Mouse (Mus musculus): Measurements from ENCODE around the gene Ccdc28a. TPM values are rescaled to one million over a fixed set of nuclear protein-coding genes. Genes with fewer than 3 reads are reported as not detected.

Ccdc28a gene
- 10 to 100 TPM; 31.9 to 36.4 TPM for total RNA-seq (2021)

DNA sequence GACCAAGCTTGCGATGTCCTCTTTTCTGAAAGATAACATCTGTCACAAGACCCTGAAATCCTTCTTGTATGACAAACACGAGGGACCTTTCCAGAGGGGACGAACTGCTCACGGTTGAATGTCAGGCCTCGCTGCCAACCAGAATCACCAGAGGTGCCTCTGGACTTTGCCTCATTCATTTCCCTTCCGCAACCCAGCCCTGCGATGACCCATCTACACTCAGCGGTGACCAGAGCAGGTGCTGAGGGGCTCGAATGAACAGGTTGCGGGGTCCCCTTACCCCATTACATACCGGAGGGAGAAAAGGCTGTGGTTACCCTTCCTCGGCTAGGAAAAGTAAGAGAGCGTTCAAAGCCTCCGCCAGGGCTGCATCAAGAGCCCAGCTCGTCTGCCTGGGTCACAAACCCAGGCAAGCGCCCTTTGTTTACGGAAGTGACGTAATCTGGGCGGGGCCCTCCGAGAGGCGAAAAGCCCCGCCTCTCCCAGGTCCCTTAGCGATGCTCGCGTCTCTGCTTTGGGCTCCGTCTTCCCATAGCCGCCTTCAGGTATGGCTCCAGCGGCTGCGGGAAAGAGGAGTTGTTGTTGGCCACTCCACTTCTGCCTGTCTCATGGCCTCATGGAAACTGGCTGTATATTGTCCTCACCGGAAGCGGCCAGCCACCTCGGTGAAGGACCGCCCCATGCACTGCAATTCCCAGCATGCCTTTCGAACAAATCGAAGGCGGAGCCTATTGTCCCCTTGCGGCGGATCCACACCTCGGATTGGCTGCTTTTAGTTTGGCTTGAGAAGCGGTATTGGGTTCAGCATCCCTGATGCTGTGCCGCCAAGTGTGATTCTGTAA is at the start of gene Ccdc28a:
Gene Ccdc28a (minus strand): TSS at position 439 of the 842 bp plus-strand sequence.
- DNase-seq = peak; percentile 95 to 97

DNA sequence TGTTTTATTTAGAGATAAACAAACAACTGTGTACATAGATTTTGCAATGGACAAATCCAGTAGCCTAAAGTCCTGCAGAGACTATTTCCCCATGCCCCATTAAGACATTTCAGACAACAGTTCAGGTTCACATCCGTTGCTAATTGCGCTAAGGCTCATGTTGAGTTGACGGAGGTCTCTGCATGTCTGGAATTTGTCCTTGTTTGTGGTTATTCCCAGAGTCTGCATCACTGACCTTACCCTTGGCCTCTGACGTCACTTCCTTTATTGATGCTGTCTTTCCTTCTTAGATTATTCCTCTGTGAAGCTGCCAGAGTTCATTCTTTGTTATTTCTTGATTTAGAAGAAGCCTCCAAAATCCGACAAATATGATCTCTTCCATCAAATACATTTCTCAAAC is 49.2 kb upstream of the Ccdc28a start:
- no peak for DNase-seq

GRCm38 (mm10) chr10:18276090-18276734 is 41.4 kb upstream of the Ccdc28a start:
- no peak for DNase-seq

DNA sequence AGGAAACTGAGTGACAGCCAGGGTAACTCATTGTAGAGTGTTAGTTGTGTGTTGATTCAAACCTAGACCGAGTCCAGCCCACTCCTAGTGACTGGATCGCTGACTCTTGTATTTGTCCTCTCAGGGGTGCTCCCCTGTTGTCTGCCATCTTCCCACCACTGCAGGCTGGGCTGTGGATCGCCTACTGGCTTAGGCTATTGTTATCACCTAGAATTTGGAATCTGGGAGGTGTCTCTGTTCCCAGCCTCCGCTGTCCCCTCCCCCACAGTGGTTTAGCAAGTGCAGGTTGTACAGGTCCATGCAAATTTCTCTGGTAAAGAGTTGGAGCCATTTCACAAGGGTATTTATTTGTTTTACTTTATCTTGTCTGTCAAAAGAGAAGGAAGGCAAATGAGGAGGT is 16.5 kb upstream of the Ccdc28a start:
- no peak for DNase-seq

GRCm38 (mm10) chr10:18243614-18244013 is 8.8 kb upstream of the Ccdc28a start:
- no peak for DNase-seq

GRCm38 (mm10) chr10:18237191-18237590 is 2.4 kb upstream of the Ccdc28a start:
- no peak for DNase-seq

GRCm38 (mm10) chr10:18236328-18236927 is 1.6 kb upstream of the Ccdc28a start:
- no peak for DNase-seq

DNA sequence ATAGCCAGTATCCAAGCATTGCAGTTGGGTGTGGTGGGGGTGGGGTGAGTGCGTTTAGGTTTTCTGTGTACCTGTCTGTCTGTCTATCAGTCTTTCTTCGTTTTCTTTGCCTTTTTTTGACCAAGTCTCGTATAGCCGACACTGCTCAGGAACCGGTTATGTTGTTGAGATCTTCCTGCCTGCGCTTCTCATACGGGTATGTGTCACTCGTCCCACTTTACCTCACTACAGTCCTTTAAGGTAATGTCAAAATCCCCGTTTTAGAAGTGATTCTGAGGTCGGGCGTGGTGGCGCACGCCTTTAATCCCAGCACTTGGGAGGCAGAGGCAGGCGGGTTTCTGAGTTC is 577 bp upstream of the Ccdc28a start:
- DNase-seq = no peak

DNA sequence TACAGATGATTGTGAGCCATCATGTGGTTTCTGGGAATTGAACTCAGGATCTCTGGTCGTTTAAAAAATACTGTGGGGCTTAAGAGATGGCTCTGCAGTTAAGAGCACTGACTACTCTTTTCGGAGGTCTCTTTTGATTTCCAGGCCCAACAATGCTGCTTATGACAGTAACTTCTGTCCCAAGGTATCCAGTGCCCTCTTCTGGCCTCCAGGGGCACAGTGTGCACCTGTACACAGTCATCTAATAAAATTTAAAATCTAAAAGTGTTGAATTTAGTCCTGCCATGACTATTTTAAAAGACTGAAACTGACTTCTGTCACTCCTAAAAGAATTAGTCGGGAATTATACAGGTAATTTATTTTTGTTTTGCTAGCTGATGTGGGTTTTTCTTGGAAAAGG is 907 bp downstream of the Ccdc28a start:
- no peak for DNase-seq

DNA sequence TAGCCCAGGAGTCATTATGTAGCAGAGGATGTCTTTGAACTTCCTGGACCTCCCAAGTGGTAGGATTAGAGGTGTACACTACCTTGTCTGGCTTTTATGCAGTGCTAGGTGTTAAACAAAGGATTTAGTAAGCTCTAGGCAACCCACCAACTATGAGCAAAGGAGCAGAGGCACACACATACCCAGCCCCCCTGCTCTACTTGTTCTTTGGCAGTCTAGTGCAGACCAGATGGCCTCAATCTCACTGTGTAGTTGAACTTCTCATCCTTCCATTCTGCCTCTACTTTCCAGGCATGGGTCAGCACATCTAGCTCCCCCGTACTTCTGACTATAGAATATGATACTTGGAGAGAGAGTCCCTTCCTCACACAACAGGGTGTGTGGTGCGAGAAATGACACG is 10.4 kb downstream of the Ccdc28a start:
- peak; percentile 40 to 42 for DNase-seq

DNA sequence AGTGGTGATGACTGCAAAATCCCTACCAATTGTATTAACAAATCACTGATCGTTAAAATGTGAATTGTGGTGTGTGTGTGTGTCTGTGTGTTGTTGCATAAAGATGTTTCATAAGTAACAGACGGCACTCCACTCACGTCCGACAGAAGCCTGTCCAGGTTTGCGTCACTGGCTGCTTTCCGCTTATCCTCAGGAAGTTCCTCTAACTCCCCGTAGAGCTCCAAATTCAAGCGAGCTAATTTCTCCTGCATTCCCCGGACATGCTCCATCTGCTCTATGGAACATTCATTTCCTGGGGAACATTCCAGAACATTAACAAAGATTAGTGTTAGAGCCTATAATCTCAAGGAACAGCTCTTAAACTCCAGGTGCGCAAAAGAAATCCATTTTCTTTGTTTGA is 15.4 kb downstream of the Ccdc28a start:
- no peak for DNase-seq

GRCm38 (mm10) chr10:18214124-18214523 is 20.7 kb downstream of the Ccdc28a start:
- DNase-seq = no peak

- no peak for DNase-seq
Observed at GRCm38 (mm10) chr10:18213373-18213772, 21.4 kb downstream of the Ccdc28a start.

DNA sequence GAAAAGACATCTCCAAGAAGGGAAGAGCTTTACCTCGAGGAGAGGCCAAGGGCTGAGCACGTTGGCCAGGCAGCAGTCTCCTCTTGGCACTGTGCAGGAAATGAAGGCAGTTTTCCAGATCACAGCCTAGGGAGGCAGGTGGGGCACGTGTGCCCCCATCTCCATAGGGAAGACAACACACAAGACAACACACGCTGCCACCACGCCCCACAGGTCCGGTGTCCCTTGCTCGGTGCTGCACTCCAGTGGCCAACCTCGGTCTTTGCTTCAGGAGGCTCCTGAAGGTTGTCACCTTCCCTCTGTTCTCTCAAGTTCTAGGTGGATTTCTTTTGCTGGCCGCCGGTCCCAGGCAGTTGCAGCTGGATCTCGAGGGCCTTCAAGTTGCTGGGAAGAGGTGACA is 24.1 kb downstream of the Ccdc28a start, which contains the start of gene Ect2l:
Gene Ect2l (minus strand): TSS at position 165 of the 400 bp plus-strand sequence.
- DNase-seq = peak in 1 of 2 experiments; percentile 11

DNA sequence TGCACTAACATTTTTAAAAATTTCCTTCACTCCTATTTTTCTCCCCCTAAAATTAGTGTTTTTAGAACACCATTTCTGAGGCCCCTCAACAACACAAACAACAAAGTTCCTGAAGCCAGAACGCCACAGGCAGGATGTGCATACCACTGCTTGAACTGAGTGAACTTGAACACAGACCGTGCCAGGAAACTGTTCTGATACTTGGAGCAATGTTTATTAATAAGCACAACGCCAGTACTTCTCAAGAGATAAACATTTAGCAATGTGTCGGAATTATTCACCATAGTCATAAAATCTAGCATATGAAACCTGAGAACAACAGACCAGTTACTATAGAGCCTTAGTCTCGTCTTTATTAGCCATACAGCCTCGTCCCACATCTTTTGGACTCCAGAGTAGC is 24.7 kb downstream of the Ccdc28a start:
- no peak for DNase-seq

- no peak for DNase-seq
Observed at GRCm38 (mm10) chr10:18204067-18204466, 30.7 kb downstream of the Ccdc28a start.

GRCm38 (mm10) chr10:18202401-18202800 is 32.4 kb downstream of the Ccdc28a start:
- DNase-seq = no peak

GRCm38 (mm10) chr10:18200656-18201055 is 34.1 kb downstream of the Ccdc28a start:
- DNase-seq = no peak

- DNase-seq = no peak
Observed at GRCm38 (mm10) chr10:18199919-18200318, 34.9 kb downstream of the Ccdc28a start.

DNA sequence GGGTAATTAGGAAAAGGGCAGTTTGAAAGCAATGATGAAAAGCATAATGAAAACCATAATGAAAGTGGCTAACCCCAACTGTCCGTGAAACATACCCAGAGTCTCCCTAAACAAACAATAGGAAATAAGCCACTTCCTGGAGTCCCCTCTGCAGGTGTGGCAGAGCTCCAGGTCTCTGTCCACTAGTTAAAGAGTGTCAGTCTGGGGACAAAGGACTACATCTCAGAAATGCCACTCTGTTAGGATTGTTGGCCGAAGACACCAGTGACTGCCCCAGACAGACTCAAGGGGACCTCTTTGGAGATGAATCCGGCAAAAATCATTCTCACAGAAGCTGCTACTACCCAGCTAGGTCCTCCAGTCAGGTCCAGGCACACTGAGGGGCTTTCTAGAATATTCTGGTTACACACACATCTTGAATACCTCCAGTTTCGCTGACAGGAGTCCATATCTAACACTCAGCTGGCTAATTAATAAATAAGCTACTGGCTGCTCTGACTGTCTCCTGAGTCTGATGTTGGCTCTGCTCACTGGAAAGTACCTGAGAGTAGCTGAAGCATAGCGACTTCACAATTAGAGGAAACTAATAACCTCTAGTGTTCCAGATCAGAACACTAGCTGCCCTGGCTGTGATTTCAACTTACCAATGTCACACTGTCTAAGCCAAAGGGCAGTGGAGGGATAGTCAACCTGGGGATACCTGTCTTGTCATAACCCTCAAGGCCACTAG is 36.3 kb downstream of the Ccdc28a start:
- no peak for DNase-seq

DNA sequence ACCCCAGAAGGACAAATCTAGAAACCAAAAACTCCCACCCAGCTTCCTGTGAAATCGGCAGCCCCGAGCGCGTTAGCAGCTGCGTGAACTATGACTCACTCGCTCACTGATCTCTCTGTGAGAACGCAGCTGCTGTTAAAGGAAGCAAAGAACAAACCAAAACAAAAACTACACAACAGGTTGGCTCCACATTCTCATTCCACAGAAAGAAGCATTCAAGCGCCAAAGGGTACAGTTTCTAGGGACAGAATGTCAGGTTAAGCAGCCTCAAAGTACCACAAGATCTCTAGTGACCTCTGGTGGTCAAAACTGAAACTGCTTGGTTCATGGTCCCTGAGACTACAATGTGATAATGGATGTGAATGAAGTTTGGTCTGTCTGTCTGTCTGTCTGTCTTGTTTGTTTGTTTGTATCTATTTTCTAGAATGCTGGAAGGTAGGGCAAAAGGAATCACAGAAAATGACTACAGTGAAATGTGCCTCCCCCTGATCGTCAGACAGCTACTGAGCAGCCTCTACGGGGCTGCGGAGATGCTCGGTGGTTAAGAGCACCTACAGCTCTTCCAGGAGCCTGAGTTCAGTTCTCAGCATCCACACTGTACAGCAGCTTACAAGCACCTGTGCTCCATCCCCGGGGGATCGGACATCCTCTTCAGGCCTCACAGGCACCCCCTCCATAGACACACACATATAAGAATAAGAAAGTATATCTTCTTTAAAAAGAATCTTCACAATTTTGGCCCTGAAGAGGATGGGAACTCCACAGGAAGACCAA is 37.4 kb downstream of the Ccdc28a start:
- peak; percentile 21 to 68 for DNase-seq

DNA sequence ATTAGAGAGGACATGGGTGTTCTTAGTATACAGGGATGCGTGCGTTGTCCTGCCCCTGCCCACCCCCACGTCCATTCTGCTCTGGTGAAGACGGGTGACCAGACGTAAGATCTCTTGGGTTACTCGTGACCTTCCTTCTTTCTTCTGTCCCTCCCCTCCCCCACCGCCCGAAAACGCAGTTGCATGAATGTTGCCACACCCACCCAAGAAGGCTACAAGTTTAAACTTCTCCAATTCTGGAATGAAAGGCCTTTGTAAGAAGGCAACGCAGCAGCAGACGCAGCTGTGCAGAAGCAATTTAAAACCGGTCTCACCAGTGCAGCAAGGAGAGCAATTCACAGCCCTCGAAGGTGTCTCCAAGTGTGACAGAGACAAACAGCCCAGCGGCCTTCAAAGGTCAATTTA is 40.1 kb downstream of the Ccdc28a start:
- no peak for DNase-seq
